Mouse (Mus musculus): Measurements from ENCODE around the gene Mrm3.
A peak's percentile ranks its signal among the peaks of the same experiment; 100 is the strongest.

Gene Mrm3

DNA sequence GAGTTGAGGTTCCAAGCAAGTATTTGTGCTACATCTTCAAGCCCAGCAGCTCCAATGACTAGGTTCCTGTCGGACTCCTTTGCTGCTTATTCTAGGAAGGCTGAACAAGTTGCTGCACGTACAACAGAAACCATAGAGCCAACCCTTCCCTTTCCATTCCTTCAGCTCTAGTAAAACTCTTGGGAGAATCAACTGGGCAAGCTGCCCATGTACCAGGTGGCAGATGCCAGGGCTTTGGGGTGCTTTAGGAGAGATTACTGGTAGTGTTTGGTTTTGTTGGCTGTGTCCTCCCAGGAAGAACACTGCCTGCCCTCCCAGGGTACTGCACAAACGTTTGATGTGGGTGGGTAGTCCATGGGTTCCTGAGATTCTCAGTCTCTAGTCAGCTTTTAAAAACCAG is 8.5 kb downstream of the Mrm3 start:
- DNase-seq (ENCODE audit: low spot score): no peak

DNA sequence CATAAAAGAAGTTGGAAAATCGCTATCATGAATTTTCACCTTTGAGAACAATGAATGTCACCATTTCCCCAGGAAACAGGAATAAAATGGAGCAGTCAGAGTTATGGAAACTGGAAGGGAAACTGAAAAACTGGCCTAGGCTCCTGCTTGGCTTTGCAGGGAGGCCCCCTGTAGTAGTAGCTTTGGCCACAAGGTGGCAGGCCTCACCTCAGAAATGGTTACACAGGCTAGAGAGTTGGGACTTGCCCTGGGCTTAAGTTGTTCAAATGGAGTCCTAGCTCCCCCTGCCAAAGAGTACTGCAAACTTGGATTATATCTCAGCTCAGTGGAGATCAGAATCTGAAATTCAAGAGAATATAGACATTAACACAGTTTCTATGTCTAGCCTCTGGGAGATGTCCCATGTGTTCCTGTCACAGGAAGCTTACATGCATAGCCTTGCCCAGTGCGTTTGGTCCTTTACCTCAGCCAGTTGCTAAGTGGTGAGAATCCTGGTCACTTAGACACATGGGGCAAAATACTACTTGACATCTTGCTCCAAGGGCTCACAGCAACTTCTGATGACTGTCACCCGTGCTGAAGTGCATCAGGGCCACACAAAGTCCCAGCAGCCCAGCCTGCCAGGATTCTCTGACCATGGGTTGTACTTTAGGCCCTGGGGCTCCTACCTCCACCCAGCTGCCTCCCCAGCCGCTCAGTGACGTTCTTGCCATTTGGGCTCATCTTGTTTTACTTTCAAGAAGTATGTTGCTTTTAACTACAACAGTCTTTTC is 9.8 kb downstream of the Mrm3 start:
- DNase-seq (ENCODE audit: low spot score): peak; percentile 78

DNA sequence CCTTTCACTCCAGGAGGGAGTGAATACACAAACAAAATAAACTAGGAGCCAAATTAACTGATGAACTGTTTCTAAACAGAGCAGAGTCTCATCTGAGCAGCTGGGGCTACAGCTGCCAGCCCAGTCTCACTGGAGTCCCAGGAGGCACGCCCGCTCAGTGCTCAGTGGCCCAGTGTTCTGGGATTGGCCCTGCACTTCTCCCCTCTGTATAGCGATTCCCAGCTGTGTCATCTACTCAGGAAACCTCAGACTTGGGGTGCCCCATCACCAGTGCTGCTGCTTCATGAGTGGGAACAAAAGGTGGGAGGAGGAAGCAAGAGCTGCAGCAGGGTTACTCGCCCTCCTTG is 10.4 kb downstream of the Mrm3 start:
- no peak for DNase-seq (ENCODE audit: low spot score)

DNA sequence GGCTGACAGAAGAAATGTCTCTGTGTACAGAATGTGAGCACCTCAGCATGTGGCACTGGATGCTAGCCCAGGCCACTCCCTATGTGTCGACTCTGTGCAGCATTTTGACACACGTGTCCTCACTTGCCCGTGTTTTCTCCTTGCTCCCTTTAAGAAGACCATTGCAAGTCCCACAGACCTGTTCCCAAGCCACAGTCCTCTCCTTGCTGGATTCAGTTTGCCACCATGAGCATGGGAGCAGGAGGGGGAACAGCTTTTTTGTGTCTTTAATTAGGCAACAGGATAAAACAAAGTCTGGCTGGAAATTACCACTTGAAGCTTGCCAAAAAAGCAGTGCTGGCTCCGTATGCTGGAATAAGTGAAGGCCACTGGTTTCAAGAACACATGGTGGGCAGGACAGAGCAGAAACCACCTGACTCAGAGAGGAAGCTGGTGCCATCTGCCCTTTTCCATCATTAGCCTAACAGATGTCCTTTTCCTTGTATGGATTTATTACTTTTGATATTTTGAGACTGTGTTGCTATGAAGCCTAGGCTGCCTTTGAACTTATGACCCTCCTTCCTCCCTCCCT is 12.0 kb downstream of the Mrm3 start:
- DNase-seq (ENCODE audit: low spot score): no peak

DNA sequence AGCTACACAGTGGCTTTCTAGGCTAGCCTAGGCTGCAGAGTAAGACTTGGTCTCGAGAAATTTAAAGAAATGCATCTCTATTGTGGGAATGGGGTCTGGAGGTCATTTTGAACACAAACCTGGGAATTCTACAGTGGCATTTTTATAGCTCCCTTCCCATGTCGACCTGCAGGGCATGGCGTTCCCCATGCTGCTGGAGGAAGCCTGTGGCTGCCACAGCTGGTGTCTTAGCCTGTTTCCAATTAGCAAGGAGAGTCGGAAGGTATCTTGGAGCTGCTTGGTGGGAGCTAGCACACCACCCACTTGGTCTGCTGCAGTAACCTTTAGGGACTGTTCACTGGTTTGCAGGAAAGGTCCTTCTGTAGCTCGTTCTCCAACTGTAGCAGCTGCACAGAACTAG is 12.6 kb downstream of the Mrm3 start:
- DNase-seq (ENCODE audit: low spot score): no peak

DNA sequence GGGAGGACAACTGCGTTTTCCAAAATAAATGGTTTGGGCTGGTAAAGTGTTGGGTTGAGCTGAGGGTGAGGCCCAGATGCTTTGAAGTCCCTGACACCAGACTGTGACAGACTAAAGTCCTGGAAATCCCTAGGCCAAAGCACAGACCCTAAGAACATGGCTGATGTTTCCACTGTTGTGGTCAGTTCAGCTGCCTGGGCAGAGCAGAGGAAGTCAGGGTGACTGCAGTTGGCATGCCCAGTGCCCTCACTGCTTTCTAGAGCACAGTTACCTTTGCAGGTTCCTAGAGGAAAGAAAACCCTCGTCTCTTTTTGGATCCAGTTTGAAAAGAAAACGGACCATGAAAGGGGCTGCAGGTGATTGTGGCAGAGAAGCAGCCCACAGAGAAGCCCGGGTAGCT is 13.9 kb downstream of the Mrm3 start:
- no peak for DNase-seq (ENCODE audit: low spot score)

DNA sequence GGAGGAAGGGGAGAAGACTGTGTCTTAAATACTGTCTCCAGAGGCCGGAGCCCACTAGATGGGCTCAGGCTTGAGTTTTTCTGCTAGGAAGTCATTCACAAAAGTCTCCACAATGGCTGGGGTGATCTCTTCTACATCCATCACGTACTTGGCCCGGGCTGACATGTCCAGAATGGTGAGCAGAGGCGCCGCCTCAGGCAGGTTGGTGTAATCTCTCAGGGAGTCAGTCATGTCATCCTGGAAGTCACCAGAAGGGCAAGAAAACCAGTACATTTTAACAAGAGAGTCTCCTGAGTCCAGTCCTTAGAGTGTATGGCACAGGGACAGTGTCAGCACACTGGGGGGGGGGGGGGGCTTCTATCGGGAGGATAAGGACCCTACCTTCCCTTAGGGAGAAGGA is 15.0 kb downstream of the Mrm3 start:
- DNase-seq (ENCODE audit: low spot score): no peak

DNA sequence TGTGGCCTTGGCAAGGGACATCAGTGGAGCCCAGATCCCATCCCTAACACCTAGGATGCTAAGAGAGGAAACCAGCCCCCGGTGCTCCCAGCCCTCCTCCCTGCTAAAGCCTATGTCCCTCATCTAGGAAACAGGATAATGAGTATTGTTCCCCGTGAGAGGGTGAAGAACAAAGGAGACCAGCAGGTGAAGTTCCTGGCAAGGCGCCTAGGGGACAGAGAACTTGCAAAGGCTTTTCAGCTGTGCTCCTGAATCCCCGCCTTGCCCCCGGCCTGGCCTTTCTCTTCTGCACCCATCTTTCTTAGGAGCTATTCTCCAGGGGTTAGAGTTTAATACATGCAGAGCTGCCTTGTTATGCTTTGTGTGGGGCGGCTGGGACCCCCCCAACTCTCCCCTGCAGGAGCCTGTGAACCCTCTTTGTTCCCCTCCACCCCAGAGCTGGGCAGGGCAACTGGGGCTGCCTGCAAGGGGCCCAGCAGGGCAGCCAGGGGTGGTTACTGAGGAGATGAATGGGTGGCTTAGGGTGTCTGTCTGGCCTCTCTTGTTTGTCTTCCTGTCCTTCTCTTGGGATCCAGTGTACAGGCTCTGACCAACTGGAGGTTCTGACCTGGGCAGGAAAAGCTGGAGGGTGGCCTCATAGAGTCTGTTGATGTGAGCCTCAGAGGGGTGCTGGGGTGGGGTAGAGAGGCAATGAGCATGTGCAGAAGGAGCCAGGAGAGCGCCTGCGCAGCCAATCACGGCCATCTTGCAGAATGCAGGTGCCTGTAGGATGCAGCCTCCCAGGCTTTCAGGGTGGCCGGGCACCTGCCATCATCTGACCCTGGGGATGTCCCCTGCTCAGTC is 16.9 kb downstream of the Mrm3 start:
- no peak for DNase-seq (ENCODE audit: low spot score)

DNA sequence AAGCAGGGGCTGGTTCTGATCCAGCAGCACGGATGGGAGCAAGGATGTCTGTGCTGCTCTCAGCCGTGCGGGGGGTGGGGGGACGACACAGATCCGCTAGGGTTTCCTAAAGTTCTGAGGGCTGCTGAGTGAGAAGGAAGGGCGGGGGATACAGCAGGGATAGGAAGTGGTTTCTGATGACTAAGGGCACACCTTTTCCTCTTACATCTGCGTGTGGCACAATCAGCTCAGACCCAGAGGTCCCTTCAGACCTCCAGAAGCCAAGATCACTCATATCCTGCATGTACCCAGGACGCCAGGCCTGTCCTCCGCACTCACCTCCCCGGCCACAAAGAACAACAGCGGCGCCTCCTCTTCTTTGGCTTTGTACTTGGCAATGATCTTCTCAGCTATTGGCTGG is 17.7 kb downstream of the Mrm3 start:
- no peak for DNase-seq (ENCODE audit: low spot score)

DNA sequence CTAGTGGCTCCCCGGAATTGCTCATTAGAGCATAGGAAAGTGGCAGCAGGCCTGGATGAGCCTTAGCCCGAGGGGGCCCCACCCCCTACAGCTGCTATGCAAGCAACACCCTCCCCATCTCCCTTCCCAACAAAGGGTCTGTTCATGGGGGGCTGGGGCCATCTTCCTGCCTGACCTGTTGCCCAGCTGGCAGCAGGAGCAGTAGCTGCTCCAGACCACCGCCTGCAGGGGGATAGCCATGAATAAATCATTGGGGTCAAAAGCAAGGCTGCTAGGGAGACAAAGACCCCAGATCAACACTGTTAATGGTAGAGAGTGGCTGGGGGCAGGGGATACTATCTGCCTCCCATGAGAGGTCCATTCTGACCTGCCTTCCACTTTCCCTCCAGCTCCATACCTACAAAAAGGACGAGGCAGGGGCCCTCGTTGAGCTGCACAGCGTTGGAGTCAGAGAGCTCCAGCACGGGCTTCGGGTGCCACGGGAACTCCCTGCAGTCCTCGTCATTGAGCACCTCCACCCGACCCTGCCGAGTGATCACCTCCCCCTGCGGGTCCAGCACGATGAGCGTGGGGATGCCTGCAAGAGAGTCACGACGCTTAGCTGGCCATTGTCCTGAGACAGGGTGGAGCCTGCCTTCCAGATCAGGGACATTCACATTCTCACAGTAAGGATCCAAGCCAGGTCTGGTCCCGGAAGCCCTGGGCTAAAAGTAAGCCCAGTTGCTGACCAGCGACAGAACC is 19.3 kb downstream of the Mrm3 start:
- DNase-seq (ENCODE audit: low spot score): no peak

DNA sequence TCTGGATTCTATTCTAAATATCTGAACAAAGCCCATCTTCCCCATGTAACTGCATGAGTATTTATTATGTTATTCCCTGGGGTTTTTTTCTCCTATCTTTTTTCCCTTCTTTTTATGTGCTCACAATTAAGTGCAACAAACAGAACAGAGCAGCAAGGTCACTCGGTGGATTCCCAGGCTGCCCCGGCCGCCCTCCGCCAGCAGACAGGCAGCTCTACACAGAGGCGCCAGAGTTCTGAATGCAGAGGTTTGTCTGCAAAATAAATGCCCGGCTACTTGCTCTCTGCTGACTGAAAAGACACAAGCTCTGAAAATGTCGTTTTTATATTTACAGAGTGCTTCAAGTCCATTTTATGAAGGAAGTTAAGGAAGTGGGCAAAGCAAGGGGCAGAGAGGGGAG is 24.0 kb downstream of the Mrm3 start:
- no peak for DNase-seq (ENCODE audit: low spot score)

DNA sequence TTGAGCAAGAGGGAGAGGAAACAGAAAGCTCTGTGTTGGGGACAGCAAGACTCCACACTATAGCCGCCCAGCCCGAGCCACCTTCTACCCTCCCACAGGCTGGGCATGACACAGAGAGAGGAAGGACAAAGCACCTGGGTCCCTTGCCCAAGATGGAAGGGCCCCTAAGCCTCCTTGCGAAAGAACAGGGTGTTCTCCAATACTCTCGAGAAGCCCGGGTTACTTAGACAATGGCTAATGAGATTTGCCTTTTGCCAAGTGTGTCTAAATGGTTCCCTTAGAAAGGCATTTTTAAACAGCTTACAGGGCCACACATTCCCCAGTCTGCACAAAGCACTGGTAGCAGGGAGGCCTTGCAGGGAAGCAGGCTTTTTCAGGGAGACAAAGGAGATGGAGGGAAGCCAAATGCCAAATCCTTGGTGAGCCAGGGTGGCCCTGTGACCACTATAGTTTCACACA is 24.5 kb downstream of the Mrm3 start:
- DNase-seq (ENCODE audit: low spot score): no peak

DNA sequence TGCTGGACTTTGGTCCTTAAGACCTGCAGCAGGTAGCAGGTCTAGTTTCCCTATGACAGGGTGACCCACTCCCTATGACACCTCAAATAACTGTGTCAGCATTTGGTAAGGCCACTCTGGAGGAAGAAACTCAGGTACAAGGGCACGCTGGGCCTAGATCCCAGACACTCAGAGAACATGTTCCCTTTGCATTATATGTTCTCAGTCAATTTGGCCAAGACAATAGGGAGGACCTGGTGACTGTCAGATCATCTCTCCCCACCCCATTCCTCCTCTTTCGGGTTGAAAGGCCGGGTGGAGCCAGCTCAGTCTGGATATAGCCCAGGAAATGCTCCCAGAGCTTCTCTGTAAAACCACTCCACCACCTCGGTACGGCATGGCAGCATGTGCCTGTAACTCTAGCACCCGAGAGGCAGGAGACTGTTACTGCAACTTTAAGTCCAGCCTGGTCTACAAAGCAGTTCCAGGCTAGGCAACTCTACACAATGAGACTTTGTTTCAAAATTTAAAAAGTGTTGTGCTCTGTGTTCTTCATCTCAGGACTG is 25.1 kb downstream of the Mrm3 start:
- no peak for DNase-seq (ENCODE audit: low spot score)

DNA sequence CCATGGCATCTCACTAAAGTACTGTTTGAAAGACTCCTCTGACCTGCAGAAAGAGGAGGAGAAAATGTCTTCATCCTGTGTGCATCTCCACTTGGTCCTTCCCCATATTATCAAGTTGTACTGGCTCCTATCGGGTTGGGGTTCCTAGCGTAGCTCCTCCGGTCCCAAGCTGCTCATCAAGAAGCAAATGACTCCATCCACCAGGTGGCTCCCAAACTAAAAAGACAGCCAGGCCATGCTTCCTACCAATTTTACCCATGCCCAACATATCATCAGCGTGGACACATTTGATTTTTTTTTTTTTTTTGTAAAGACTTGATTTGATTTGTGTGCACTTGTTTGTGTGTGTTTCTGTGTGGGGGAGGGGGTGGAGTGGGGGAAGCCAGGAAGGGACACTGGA is 28.9 kb downstream of the Mrm3 start:
- DNase-seq (ENCODE audit: low spot score): no peak

DNA sequence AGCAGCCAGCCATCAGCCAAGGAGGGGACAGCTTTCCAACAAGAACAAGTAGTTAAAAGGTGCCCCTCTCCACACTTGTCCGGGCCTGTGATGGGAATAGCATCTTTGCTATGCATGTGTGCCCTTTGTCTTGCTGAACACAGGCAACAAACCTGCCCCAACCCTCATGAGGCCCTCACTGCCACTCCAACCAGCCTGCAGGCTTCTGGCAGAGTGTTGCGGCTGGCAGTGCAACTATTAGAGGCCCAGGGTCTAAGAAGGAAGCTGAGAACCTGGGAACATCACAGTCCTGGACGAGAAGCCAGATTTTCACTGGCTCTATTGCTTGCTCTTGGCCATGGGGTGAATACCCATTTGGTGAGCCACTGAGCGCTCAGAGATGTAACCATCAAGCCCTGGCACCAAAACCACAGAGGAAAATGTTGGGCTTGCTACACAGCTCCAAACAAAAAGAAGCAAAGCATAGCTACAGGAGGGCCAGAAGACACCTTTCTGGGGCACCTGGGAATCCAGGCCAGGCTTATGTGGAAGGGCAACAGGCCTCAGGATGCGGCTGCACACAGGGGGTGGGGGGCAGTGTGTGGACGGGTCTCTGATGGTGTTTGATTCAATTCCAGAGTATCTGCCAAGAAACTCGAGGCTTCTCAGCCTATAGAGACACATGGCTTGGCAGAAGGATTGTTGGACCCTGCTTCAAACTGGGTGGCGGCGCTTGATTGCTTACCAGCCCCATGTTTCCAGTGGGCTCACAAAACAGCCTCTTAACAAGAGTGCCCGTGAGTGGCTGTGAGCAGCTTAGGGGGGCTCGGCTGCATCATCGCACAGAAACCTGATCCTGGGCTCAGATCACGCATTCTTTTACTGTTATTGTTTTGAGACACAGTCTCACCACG is 35.7 kb downstream of the Mrm3 start:
- DNase-seq (ENCODE audit: low spot score): no peak

DNA sequence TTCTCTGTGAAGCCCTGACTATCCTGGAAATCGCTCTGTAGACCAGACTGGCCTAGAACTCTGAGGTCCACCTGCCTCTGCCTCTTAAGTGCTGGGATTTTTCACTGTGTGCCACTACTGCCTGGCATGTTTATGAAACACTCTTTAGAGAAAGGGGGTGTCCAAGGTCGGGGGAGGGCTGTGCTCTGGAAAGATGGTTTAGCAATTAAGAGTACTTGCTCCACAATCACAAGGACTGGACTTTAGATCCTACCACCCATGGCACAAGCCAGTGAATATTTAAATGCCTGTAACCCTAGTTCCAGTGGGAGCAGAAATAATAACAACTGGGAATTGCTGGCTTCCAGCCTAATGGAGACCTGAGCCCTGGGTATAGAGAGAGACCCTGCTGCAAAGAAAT is 36.5 kb downstream of the Mrm3 start:
- no peak for DNase-seq (ENCODE audit: low spot score)

DNA sequence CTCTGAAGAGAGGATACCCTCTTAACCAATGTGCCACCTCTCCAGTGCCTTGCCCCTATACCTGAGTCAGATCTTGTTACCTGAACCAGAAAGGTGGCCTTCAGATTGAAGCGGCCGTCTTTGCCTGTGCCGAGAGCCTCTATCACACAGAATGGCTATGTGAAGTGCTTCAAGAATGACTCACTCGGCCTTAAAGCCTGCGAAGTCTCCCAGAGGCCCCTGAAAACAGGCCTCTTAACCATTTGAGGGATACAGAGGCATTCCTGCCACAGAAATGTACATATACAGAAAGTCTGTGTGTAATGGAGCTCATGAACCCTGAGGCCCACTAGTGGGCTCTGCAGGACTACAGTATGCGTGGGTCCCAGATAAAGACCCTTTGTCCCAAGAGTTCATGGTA is 40.3 kb downstream of the Mrm3 start:
- DNase-seq (ENCODE audit: low spot score): no peak

DNA sequence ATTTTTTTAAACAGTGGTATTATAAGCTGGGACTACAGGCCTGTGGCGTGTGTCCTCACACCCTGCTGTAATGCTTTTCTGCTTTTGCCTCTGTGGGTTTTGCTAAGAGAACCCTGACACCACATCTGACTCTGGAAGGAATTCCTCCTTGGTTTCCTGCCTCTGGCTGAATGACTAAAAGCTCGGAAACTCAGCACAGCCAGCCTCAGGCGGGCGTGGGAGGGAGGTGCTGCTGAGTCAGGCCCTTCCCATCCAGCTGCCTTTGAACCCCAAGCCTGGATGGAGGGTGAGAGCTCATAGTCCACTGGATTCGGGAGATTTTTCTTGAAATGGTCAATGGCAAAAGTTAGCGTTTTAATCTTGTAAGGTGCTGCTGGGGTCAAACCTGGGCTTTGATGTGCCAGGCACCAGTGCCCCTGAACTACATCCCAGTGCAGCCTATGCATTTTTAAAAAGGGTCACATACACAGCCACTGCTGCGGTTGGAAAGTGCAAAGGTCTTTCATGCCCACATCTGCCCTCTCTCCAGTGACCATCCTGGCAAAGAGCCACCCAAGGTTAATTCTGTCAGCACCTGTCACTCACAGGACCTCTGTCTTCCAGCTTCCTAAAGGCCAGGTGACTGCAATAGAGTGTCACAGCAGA is 42.0 kb downstream of the Mrm3 start:
- DNase-seq (ENCODE audit: low spot score): no peak

DNA sequence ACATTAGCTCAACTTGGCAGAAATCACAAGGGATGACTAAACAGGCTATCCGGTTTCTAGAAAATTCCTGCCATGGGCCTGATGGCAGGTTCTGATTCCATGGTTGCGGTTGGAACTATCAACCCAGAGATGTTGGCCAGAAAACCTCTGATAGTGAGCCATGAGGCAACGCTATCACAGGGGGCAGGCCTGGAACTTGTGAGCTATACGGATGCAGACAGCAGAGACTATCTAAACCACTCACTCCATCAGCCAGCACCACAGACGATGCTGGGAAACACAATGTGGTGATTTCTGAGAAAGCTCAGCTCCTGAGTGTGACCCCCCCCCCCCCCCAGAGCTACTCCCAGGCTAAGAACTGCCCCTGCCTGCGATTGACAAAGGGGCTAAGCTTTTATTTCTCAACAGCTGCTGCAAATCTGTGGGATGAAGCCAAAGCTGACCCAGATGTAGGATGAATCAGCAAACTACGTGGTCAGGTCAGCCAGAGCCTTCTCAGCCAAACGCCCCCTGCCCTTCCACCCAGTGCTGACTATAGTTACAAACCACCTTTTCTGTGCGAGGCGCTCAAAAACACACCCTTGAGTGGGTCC is 43.1 kb downstream of the Mrm3 start:
- DNase-seq (ENCODE audit: low spot score): no peak

DNA sequence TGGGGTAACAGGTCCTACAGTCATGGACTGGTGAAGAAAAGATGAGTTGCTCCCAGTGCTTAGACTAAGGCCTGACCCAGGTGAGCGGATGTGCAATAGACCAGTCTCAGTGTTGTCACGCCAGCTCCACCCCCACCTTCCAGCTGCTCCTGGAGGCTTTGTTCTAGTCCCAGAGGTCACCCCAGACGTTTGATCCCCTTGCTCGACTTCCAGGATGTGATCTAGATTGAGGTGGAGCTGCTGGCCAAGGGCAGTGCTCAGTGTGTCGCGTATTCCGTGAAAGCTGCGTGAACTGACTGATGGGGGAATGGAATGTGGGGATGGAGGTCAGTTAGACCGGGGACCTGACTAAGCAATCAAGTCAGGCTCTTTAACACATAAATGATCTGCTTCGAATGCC is 43.8 kb downstream of the Mrm3 start:
- DNase-seq (ENCODE audit: low spot score): no peak
